15 mouse cellular contexts compared by ENCODE assay signal in the genomic region with DNA sequence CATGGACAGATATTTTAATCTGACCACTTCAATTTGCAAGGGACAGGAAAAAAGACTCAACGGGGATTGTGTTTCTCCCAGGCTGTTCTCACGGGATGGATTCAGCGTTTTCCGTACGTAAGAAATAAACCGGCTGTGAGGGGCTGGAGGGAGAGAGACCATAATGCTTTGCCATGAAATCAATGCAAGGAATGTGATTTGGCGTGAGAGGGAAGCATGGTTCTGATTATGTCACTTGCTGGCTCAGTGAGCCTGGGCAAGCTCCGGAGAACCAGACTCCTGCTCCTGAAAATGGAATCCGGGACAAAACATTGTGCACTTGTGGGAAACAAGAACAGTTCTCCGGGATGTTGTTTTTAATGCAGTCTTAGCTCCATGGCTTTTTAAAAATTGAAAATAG.
DNase-seq lines count a peak whose midpoint lies in the region; ATAC-seq and TF ChIP-seq lines count a peak whose summit lies in the region.
"Had no signal": no experiment of that assay in that cellular context is flagged by ENCODE, and none has a peak within 500 bp of the region (broad histone marks: within the 10 kb centered on the region; RNA-seq: fewer than 3 reads in every experiment).

No protein-coding gene starts in this region.

- TF ChIP-seq CTCF in brain, embryonic 14.5 days (IDR thresholded peaks at IDR 0.05; ENCODE audit: borderline replicate concordance, extremely low read depth, insufficient read depth, insufficient read length): no peak

- intact Hi-C loops in heart, postnatal 10 days (cut with DNase I): no loop called here

- no peak for TF ChIP-seq POLR2A in brain, embryonic 14.5 days (IDR thresholded peaks at IDR 0.05; ENCODE audit: borderline replicate concordance, extremely low read depth, insufficient read depth, insufficient read length, poor library complexity, severe bottlenecking)

- DNase-seq in frontal cortex, postnatal 14 days (ENCODE audit: low spot score in 2 of 2): no peak
- peak; percentile 33 to 37 for DNase-seq in heart, postnatal 10 days
- DNase-seq in heart, adult 8-10 months (ENCODE audit: low spot score): no peak
- DNase-seq in brain, embryonic 14.5 days (ENCODE audit: low read depth): peak; percentile 30
- DNase-seq in forelimb bud, embryonic 11.5 days (ENCODE audit: low read depth, low spot score): peak; percentile 52
- no peak for DNase-seq in kidney, postnatal 25 days
- DNase-seq: adrenal gland, postnatal 36 days; cerebellum, postnatal 10 days; gastrocnemius, postnatal 10 days; layer of hippocampus, adult 9-11 months; lung, postnatal 14 days had no signal

- peak; percentile 54; the same call in 1 of the 2 replicates for ATAC-seq in frontal cortex, adult (ENCODE audit: low TSS enrichment)
- ATAC-seq in megakaryocyte progenitor cell, adult 5-6 weeks (replicated peaks; ENCODE audit: poor library complexity): no peak
- ATAC-seq: forebrain, embryonic 13.5 days; intestine, postnatal 0 days had no signal

Comparison
In these comparisons a context has a peak if more than half of its experiments do, and no peak if none do; other contexts are left out.
1. DNase-seq: peak in heart, postnatal 10 days (2 of 2), brain, embryonic 14.5 days (single experiment) and forelimb bud, embryonic 11.5 days (single experiment); none in frontal cortex, postnatal 14 days (0 of 2), heart, adult 8-10 months (single experiment) and kidney, postnatal 25 days (0 of 2).